In genomic region chr3:21564211-21564781, GRCm38 (mm10) we compare ENCODE assay signal across 8 mouse cellular contexts.
DNase-seq lines count a peak whose midpoint lies in the region; ATAC-seq and TF ChIP-seq lines count a peak whose summit lies in the region.

No protein-coding gene starts in this region.

- WGBS in intestine, embryonic 14.5 days = 16% methylated on average over 3 of the region's 3 CpGs
- WGBS in intestine, postnatal 0 days = 37% methylated on average over 3 of the region's 3 CpGs
- 7% methylated on average over 3 of the region's 3 CpGs for WGBS in forebrain, postnatal 0 days
- 34% methylated on average over 3 of the region's 3 CpGs for WGBS in lung, adult 2 months

- no peaks in the 10 kb centered on the region for H3K27me3 ChIP-seq in intestine, embryonic 14.5 days (replicated peaks; ENCODE audit: control insufficient read depth, insufficient read depth, low read length)
- no peaks in the 10 kb centered on the region for H3K27me3 ChIP-seq in intestine, postnatal 0 days (replicated peaks; ENCODE audit: control insufficient read depth, insufficient read depth, low read length)
- no peaks in the 10 kb centered on the region for H3K27me3 ChIP-seq in forebrain, postnatal 0 days (ENCODE audit: insufficient read depth, low read length)

- no peak for TF ChIP-seq POLR2A in lung, adult 2 months (IDR thresholded peaks at IDR 0.05; ENCODE audit: borderline replicate concordance, extremely low read depth, low read depth, low read length)

- H3K4me1 ChIP-seq in intestine, embryonic 14.5 days (replicated peaks; ENCODE audit: control insufficient read depth, insufficient read depth, low read length) = peaks cover 9% of the 10 kb centered on the region
- no peaks in the 10 kb centered on the region for H3K4me1 ChIP-seq in intestine, postnatal 0 days (replicated peaks; ENCODE audit: control insufficient read depth, insufficient read depth, low read length)
- peaks cover 16% of the 10 kb centered on the region for H3K4me1 ChIP-seq in forebrain, postnatal 0 days (ENCODE audit: insufficient read depth)
- peaks cover 6% of the 10 kb centered on the region for H3K4me1 ChIP-seq in lung, adult 2 months (ENCODE audit: control insufficient read depth, insufficient read depth, low read length)

- H3K4me2 ChIP-seq in intestine, embryonic 14.5 days (ENCODE audit: low read length) = no peak overlapping the region
- H3K4me2 ChIP-seq in intestine, postnatal 0 days (replicated peaks; ENCODE audit: low read depth) = no peak overlapping the region
- no peak overlapping the region for H3K4me2 ChIP-seq in forebrain, postnatal 0 days (ENCODE audit: low read depth)

- H3K9ac ChIP-seq in intestine, embryonic 14.5 days (ENCODE audit: low read length) = no peak overlapping the region
- H3K9ac ChIP-seq in intestine, postnatal 0 days (ENCODE audit: low read depth, low read length) = no peak overlapping the region
- H3K9ac ChIP-seq in forebrain, postnatal 0 days = no peak overlapping the region

- intact Hi-C loops in heart, postnatal 10 days (cut with DNase I) = loop anchor here (5.0 kb wide), 1 partner anchor 373 kb away; no protein-coding TSS in a partner anchor

- H3K4me3 ChIP-seq in intestine, embryonic 14.5 days (ENCODE audit: low read depth, low read length) = no peak overlapping the region
- no peak overlapping the region for H3K4me3 ChIP-seq in intestine, postnatal 0 days (ENCODE audit: low read depth, low read length)
- H3K4me3 ChIP-seq in forebrain, postnatal 0 days (ENCODE audit: low read depth, low read length) = no peak overlapping the region
- H3K4me3 ChIP-seq in lung, adult 2 months (replicated peaks; ENCODE audit: extremely low read depth, low read depth, low read length) = no peak overlapping the region

- no peaks in the 10 kb centered on the region for H3K36me3 ChIP-seq in intestine, embryonic 14.5 days (ENCODE audit: control insufficient read depth, insufficient read depth, low read length)
- no peaks in the 10 kb centered on the region for H3K36me3 ChIP-seq in intestine, postnatal 0 days (ENCODE audit: control insufficient read depth, insufficient read depth)
- H3K36me3 ChIP-seq in forebrain, postnatal 0 days (ENCODE audit: insufficient read depth) = no peaks in the 10 kb centered on the region

- no peak for TF ChIP-seq CTCF in intestine, postnatal 0 days (IDR thresholded peaks at IDR 0.05; ENCODE audit: low read depth)
- no peak for TF ChIP-seq CTCF in forebrain, postnatal 0 days (IDR thresholded peaks at IDR 0.05; ENCODE audit: low read depth)
- no peak for TF ChIP-seq CTCF in lung, adult 2 months (IDR thresholded peaks at IDR 0.05; ENCODE audit: insufficient read depth, low read length)

- ATAC-seq in intestine, embryonic 14.5 days (replicated peaks; ENCODE audit: low FRiP score, low TSS enrichment, low read depth) = no peak
- ATAC-seq in intestine, postnatal 0 days = no peak
- peak; percentile 95 for ATAC-seq in forebrain, postnatal 0 days
- no peak for ATAC-seq in inflammation-experienced regulatory T-cells, adult 6 months

- H3K9me3 ChIP-seq in intestine, embryonic 14.5 days (ENCODE audit: control insufficient read depth, low read length) = no peaks in the 10 kb centered on the region
- no peaks in the 10 kb centered on the region for H3K9me3 ChIP-seq in intestine, postnatal 0 days (ENCODE audit: control insufficient read depth)
- no peaks in the 10 kb centered on the region for H3K9me3 ChIP-seq in forebrain, postnatal 0 days (ENCODE audit: low read length)

- 0 out of 2 replicates have a peak overlapping the region, but pooled peaks have one; percentile 1 for H3K27ac ChIP-seq in intestine, embryonic 14.5 days (ENCODE audit: low read depth)
- H3K27ac ChIP-seq in intestine, postnatal 0 days (ENCODE audit: low read depth, low read length) = no peak overlapping the region
- peak overlapping the region; percentile 75 for H3K27ac ChIP-seq in forebrain, postnatal 0 days (ENCODE audit: low read depth, low read length)

- no peak for DNase-seq in intestine, embryonic 14.5 days (ENCODE audit: low spot score)
- peak; percentile 88 for DNase-seq in forebrain, postnatal 0 days
- peak; percentile 83 to 85 for DNase-seq in heart, postnatal 10 days
- peak; percentile 41 to 69 for DNase-seq in kidney, postnatal 36 days
- peak; percentile 34 for DNase-seq in lung, adult 2 months
- DNase-seq in ovary, postnatal 14 days (ENCODE audit: low spot score) = peak; percentile 49
